Mouse (Mus musculus) left cerebral cortex, adult 2 months (tissue): Measurements from ENCODE around the gene Adcy1. TPM values are rescaled to one million over a fixed set of nuclear protein-coding genes. Genes with fewer than 3 reads are reported as not detected.

ENCODE experiments used
- DNase-seq, 2 experiments: peaks; one replicate each; pipeline ENCODE4 v3.0.0; 2021 to 2022; ENCODE audit warnings: low spot score in 2 of 2, mixed read lengths in 1 of 2; ENCODE audit errors: extremely low spot score in 1 of 2
- H3K27ac ChIP-seq: fragments of 200-600 bp; 2 replicates; pipeline ENCODE4 v1.8.1; 2022
- H3K4me3 ChIP-seq: fragments of 200-600 bp; 2 replicates; pipeline ENCODE4 v1.8.1; 2022
- CTCF ChIP-seq: fragments of 200-600 bp; IDR thresholded peaks from 2 replicates; pipeline ENCODE4 v1.8.1; 2022; ENCODE audit warnings: antibody characterized with exemption, mild to moderate bottlenecking, moderate library complexity
- intact Hi-C: fragments of 180-260 bp; cut with DNase I; formaldehyde crosslinking; loops from one replicate; pipeline ENCODE4 v1.15.1; 2025
- total RNA-seq, 2 experiments: library from RNA; stranded (reverse); gene quantifications; 2 replicates each; pipeline ENCODE4 v1.2.3; 2021

Adcy1 gene
- total RNA-seq, 2 experiments from 2014 or later = 298 to 316 TPM

- intact Hi-C loops = no loop called here
- DNase-seq = no peak
- Histone ChIP-seq H3K4me3 (no peak overlapping the region), H3K27ac (peak overlapping the region; percentile 40; the same call in 1 of the 2 replicates)
- TF ChIP-seq CTCF = no peak
Measured at GRCm38 (mm10) chr11:7113046-7113445, 49.8 kb downstream of the Adcy1 start.

- Histone ChIP-seq H3K4me3 (no peak overlapping the region), H3K27ac (no peak overlapping the region)
- intact Hi-C loops = no loop called here
- no peak for DNase-seq
- TF ChIP-seq CTCF = no peak
Measured at GRCm38 (mm10) chr11:7113687-7114086, 50.4 kb downstream of the Adcy1 start.

GRCm38 (mm10) chr11:7114312-7114711 is 51.0 kb downstream of the Adcy1 start:
- Histone ChIP-seq H3K27ac (no peak overlapping the region), H3K4me3 (no peak overlapping the region)
- no peak for TF ChIP-seq CTCF
- intact Hi-C loops = no loop called here
- no peak for DNase-seq

GRCm38 (mm10) chr11:7116647-7117046 is 53.4 kb downstream of the Adcy1 start:
- Histone ChIP-seq H3K4me3 (no peak overlapping the region), H3K27ac (no peak overlapping the region)
- DNase-seq = no peak
- TF ChIP-seq CTCF = no peak
- intact Hi-C loops = no loop called here

GRCm38 (mm10) chr11:7129319-7130051 is 66.2 kb downstream of the Adcy1 start:
- no peak for TF ChIP-seq CTCF
- Histone ChIP-seq H3K4me3 (no peak overlapping the region), H3K27ac (no peak overlapping the region)
- no peak for DNase-seq
- intact Hi-C loops = no loop called here

GRCm38 (mm10) chr11:7132736-7133387 is 69.6 kb downstream of the Adcy1 start:
- Histone ChIP-seq H3K4me3 (no peak overlapping the region), H3K27ac (no peak overlapping the region)
- DNase-seq = no peak
- intact Hi-C loops = no loop called here
- no peak for TF ChIP-seq CTCF

GRCm38 (mm10) chr11:7133736-7134135 is 70.4 kb downstream of the Adcy1 start:
- no peak for TF ChIP-seq CTCF
- intact Hi-C loops = no loop called here
- H3K27ac ChIP-seq = no peak overlapping the region
- H3K4me3 ChIP-seq = no peak overlapping the region
- no peak for DNase-seq

- DNase-seq = peak; percentile 58 to 72
- Histone ChIP-seq H3K27ac (peak overlapping the region; percentile 8; the same call in 1 of the 2 replicates), H3K4me3 (no peak overlapping the region)
- no peak; the same call in 1 of the 2 replicates for TF ChIP-seq CTCF
- intact Hi-C loops = no loop called here
Measured at GRCm38 (mm10) chr11:7134319-7134718, 71.0 kb downstream of the Adcy1 start.

- no peak overlapping the region for H3K27ac ChIP-seq
- intact Hi-C loops = no loop called here
- H3K4me3 ChIP-seq = no peak overlapping the region
- no peak for DNase-seq
- no peak for TF ChIP-seq CTCF
Measured at GRCm38 (mm10) chr11:7135301-7135700, 72.0 kb downstream of the Adcy1 start.

GRCm38 (mm10) chr11:7135763-7136162 is 72.5 kb downstream of the Adcy1 start:
- Histone ChIP-seq H3K27ac (no peak overlapping the region), H3K4me3 (no peak overlapping the region)
- DNase-seq = no peak
- intact Hi-C loops = no loop called here
- no peak for TF ChIP-seq CTCF

- intact Hi-C loops = no loop called here
- DNase-seq = no peak
- TF ChIP-seq CTCF = no peak
- Histone ChIP-seq H3K4me3 (no peak overlapping the region), H3K27ac (no peak overlapping the region)
Measured at GRCm38 (mm10) chr11:7136246-7136855, 73.1 kb downstream of the Adcy1 start.

GRCm38 (mm10) chr11:7138370-7138769 is 75.1 kb downstream of the Adcy1 start:
- no peak overlapping the region for H3K4me3 ChIP-seq
- DNase-seq = no peak
- H3K27ac ChIP-seq = no peak overlapping the region
- intact Hi-C loops = no loop called here
- TF ChIP-seq CTCF = no peak
